Mouse (Mus musculus): ENCODE measurements around the gene Gm17660.

DNA sequence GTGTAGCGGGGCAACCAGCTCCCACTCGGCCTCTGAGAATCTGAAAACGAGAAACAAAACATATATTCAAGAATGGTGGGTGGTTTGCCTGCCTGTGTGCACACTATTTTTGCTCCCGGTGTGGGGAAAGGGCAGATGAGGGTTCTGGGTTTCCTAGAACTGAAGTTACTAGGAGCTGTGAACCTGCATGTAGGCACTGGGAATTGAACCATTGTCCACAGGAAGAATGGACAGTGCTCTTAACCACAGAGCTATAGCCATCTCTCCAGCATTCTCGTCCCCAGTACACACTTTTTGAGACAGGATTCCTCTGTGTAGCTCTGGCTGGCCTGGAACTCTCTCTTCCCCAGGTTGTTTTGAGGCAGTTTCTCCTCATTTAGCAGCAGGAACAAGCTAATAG, 54.9 kb downstream of the Gm17660 start:
- no peak for TF ChIP-seq HCFC1 (IDR thresholded peaks at IDR 0.05; ENCODE audit: low read depth, low read length)
- TF ChIP-seq NELFE (IDR thresholded peaks at IDR 0.05; ENCODE audit: low read depth, low read length), result no peak
- TF ChIP-seq POLR2A (IDR thresholded peaks at IDR 0.05; ENCODE audit: control insufficient read depth in 1 of 2, insufficient read depth in 1 of 2, low read depth in 1 of 2, low read length in 2 of 2, poor library complexity in 1 of 2), result no peak
- TF ChIP-seq ZC3H11A (IDR thresholded peaks at IDR 0.05; ENCODE audit: low read depth, low read length), result no peak
- TF ChIP-seq RAD21 (IDR thresholded peaks at IDR 0.05; ENCODE audit: low read depth, low read length), result no peak
- no peak for TF ChIP-seq CTCF (IDR thresholded peaks at IDR 0.05 in 2 of 3, conservative IDR thresholded peaks at IDR 0.05 in 1 of 3; ENCODE audit: control insufficient read depth in 1 of 3, insufficient read depth in 1 of 3, low read depth in 2 of 3, low read length in 3 of 3, poor library complexity in 1 of 3, severe bottlenecking in 1 of 3)
- TF ChIP-seq TCF12 (IDR thresholded peaks at IDR 0.05; ENCODE audit: low read depth, low read length), result no peak
- no peak for TF ChIP-seq EP300 (IDR thresholded peaks at IDR 0.05; ENCODE audit: low read depth in 1 of 2, low read length in 2 of 2)
- no peak for TF ChIP-seq MEF2A (IDR thresholded peaks at IDR 0.05; ENCODE audit: extremely low read depth, insufficient replicate concordance, low read depth, low read length, poor library complexity, severe bottlenecking)
- TF ChIP-seq SIN3A (IDR thresholded peaks at IDR 0.05; ENCODE audit: low read length), result no peak
- TF ChIP-seq USF2 (IDR thresholded peaks at IDR 0.05; ENCODE audit: borderline replicate concordance in 1 of 2, insufficient read depth in 1 of 2, low read depth in 1 of 2, low read length in 2 of 2), result no peak
